Mouse (Mus musculus) gastrocnemius, adult 2 months (tissue): ENCODE measurements at regions not wholly inside any gene's neighbourhood (a gene's known extent, or its start where the extent isn't known, plus 50 kb on each side); places are given as distances from the start of the nearest gene placed in this dataset.

Source experiments
- DNase-seq: peaks from one replicate; pipeline ENCODE4 v3.0.0; 2022
- H3K27ac ChIP-seq: fragments of 200-600 bp; 2 replicates; pipeline ENCODE4 v1.8.1; 2022; ENCODE audit warnings: mild to moderate bottlenecking
- H3K4me3 ChIP-seq: fragments of 200-600 bp; 2 replicates; pipeline ENCODE4 v1.8.1; 2022; ENCODE audit warnings: mild to moderate bottlenecking, moderate library complexity
- CTCF ChIP-seq: fragments of 200-600 bp; IDR thresholded peaks from 2 replicates; pipeline ENCODE4 v1.8.1; 2022; ENCODE audit warnings: antibody characterized with exemption, mild to moderate bottlenecking, moderate library complexity
- intact Hi-C: fragments of 180-260 bp; cut with DNase I; formaldehyde crosslinking; loops from one replicate; pipeline ENCODE4 v1.15.1; 2025

- H3K4me3 ChIP-seq, result no peak overlapping the region
- no peak overlapping the region for H3K27ac ChIP-seq
- intact Hi-C loops, result no loop called here
- DNase-seq, result no peak
- no peak for TF ChIP-seq CTCF
Measured at GRCm38 (mm10) chr14:40758441-40758840, 134.6 kb downstream of the Sh2d4b start.

GRCm38 (mm10) chr14:40740541-40740940 lies 152.5 kb downstream of the Sh2d4b start:
- TF ChIP-seq CTCF, result no peak
- no peak overlapping the region for H3K4me3 ChIP-seq
- intact Hi-C loops, result no loop called here
- no peak overlapping the region for H3K27ac ChIP-seq
- no peak for DNase-seq

GRCm38 (mm10) chr14:40731861-40732260 lies 161.2 kb downstream of the Sh2d4b start:
- TF ChIP-seq CTCF, result peak; percentile 36; the same call in 1 of the 2 replicates
- H3K4me3 ChIP-seq, result no peak overlapping the region
- intact Hi-C loops, result no loop called here
- no peak for DNase-seq
- H3K27ac ChIP-seq, result no peak overlapping the region

GRCm38 (mm10) chr14:40708981-40709531 lies 184.0 kb downstream of the Sh2d4b start:
- intact Hi-C loops, result no loop called here
- DNase-seq, result no peak
- no peak for TF ChIP-seq CTCF
- Histone ChIP-seq H3K27ac (no peak overlapping the region), H3K4me3 (no peak overlapping the region)

- Histone ChIP-seq H3K27ac (no peak overlapping the region), H3K4me3 (no peak overlapping the region)
- intact Hi-C loops, result no loop called here
- no peak for TF ChIP-seq CTCF
- no peak for DNase-seq
Measured at GRCm38 (mm10) chr14:40707419-40707818, 185.6 kb downstream of the Sh2d4b start.

GRCm38 (mm10) chr14:40703451-40703850 lies 189.6 kb downstream of the Sh2d4b start:
- H3K27ac ChIP-seq, result no peak overlapping the region
- no peak for DNase-seq
- no peak for TF ChIP-seq CTCF
- no peak overlapping the region for H3K4me3 ChIP-seq
- intact Hi-C loops, result no loop called here

- no peak for DNase-seq
- Histone ChIP-seq H3K4me3 (no peak overlapping the region), H3K27ac (no peak overlapping the region)
- TF ChIP-seq CTCF, result no peak
- intact Hi-C loops, result no loop called here
Measured at GRCm38 (mm10) chr14:40681711-40682110, 211.4 kb downstream of the Sh2d4b start.

GRCm38 (mm10) chr14:40653558-40653957 lies 239.5 kb downstream of the Sh2d4b start:
- no peak overlapping the region for H3K4me3 ChIP-seq
- no peak for TF ChIP-seq CTCF
- intact Hi-C loops, result no loop called here
- no peak for DNase-seq
- H3K27ac ChIP-seq, result no peak overlapping the region
